Mouse (Mus musculus): ENCODE measurements around the gene Klkb1.

- no peak for TF ChIP-seq POLR2A (IDR thresholded peaks at IDR 0.05; ENCODE audit: low read depth, low read length)
- TF ChIP-seq CTCF (IDR thresholded peaks at IDR 0.05; ENCODE audit: borderline replicate concordance, insufficient read depth, low read length), result no peak
Measured at GRCm38 (mm10) chr8:45341630-45342628, 47.3 kb upstream of the Klkb1 start.
